Mouse (Mus musculus): ENCODE measurements at regions not wholly inside any gene's neighbourhood (a gene's known extent, or its start where the extent isn't known, plus 50 kb on each side); places are given as distances from the start of the nearest gene placed in this dataset.

DNA sequence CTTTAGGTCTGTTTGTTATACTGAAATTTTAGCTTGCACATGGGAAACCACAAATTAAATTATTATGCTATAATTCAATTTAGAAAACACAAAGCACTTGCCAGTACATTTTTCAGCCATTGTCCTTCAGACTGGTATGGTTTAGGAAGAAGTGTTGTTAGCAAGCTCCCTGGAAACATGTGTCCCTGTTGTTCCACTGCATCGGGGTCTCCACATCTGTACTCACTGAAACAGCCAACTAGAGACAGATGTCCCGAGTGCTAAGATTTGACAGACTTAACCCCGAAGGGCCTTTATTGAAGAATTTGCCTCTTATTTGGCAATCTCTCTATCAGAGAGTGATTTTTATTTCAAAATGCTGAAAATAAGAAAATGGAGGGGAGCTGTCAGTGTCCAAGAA is 362.6 kb downstream of the Rfpl4b start:
- no peak for DNase-seq

DNA sequence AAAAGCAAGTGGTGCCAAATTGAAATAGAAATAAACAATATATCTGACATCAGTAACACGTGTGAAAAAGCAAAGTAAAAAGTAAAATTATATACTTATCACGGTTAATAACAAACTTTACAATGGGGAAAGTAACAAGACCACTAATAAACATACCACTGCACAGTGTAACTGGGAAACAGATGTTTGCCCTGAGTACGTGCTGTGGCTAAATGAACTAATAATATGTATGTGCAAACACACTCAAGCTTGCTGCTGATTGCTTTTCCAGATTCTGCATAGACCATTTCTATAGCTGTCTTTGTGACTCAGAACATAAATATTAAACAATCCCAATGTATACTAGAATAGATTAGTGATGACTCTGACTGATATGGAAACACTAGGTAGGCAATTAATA is 363.2 kb downstream of the Rfpl4b start:
- no peak for DNase-seq

DNA sequence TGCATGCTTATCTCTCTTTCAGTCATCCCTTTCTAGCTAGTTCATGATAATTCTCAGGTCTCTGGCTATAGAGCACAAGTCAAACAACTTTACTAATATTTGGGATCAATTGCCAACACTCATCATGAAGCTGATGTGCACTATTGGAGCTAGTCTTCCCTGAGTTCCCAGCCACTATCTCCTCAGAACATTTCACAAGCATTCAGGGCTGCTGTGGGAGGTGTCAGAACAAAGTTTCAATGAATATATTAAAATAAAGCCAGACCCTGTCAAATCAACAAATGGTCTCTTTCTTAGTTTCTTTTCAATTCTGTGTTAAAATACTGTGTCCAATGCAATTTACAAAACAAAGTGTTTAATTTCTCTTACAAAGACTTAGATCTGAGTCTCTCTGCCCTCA is 364.8 kb downstream of the Rfpl4b start:
- no peak for DNase-seq

DNA sequence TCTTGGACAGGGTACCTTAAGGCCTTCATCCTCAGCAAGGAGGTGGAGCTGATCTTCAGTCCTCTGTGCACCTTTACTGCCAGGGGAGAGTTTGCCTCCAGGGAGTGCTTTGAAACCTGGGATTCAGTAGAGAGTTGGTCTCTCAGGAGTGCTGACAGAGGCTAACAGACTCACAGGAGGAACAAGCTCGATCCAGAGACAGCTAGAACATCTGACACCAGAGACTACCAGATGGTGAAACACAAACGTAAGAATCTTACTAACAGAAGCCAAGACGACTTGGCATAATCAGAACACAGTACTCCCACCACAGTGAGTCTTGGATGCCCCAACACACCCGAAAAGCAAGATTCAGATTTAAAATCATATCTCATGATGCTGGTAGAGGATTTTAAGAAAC is 372.3 kb downstream of the Rfpl4b start:
- no peak for DNase-seq

DNA sequence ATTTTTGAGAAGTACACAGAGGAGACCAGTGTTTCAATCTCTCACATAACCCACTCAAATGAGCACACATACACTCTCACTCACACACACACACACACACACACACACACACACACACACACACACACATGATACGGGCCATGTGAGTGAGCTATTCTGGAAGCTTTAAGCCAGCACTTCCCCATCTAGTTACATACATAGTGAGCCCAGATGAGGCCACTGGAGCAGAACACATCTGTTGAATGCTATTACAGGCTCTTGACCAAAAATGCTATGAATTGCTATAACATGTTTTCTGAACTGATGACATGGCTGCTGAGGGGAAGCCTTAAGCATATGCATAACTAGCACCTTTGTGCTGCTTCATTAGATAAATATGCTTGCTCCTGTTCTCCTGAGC is 373.9 kb downstream of the Rfpl4b start:
- DNase-seq = no peak

DNA sequence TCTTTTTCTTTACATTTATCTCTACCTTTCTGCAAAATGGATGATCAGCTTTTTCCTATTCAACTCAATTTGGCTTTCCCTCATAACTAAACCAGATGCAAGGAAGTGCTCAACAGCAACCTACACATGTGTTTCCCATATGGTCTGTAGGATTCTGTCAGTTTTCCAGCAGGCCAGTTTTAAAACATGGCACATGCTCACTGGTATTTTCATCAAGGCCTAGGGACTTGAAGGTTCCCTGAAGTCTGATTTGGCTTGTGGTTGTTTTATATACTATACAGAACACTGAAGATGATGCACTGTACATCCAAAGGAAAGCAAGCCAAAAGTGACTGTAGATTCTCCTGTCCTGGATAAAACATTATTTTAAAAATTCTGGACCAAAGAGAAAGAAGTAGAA is 374.3 kb downstream of the Rfpl4b start:
- no peak for DNase-seq

DNA sequence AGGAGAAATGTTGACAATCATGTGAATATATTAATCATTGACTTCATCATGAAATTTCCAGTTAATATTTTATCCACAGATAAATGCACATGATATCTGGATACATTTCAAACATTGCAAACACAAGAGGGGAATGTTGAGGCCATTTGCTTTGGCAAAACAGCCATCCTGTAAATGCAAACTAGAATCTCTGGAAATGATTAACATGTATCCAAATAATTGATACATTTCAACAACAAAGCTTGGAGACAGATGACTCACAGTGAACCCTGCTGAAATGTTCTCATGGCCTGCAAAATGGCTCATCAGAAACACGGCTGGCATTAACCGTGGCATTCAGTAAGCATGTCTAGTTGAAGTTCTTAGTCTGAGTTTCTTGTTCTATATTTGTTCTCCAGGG is 382.3 kb downstream of the Rfpl4b start:
- DNase-seq = no peak

DNA sequence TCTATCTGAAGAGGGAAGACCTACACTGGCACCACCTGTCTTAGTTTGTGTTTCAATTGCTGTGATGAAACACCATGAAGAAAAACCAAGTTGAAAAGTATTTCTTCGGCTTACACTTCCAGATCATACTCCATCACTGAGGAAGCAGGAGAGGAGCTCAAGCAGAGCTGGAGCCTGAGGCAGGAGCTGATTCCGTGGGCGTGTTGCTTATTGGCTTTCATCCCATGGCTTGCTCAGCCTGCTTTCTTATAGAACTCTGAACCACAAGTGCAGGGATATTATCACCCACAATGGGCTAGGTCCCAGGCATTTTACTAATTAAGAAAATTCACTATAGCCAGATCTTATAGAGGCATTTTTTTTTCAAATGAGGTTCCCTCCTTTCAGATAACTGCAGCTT is 384.7 kb downstream of the Rfpl4b start:
- no peak for DNase-seq

DNA sequence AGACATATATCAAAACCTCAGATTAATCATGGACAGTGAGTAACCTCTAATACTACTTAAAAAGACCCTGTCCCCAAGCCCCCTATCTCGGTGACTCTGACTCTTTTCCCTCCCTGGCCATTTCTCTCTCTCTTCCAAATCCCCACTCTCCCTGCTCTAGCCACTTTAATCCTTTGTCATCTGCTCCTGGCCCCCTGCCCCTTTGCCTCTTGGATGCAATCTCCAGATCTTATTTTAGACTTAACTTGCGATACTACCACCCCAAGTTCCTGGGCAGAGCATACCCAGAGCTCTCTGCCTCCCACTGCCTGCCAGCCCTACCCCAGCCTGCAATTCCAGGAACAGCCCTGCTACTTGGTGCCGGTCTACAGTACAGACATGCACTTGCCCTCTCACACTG is 400.0 kb downstream of the Rfpl4b start:
- DNase-seq = no peak

DNA sequence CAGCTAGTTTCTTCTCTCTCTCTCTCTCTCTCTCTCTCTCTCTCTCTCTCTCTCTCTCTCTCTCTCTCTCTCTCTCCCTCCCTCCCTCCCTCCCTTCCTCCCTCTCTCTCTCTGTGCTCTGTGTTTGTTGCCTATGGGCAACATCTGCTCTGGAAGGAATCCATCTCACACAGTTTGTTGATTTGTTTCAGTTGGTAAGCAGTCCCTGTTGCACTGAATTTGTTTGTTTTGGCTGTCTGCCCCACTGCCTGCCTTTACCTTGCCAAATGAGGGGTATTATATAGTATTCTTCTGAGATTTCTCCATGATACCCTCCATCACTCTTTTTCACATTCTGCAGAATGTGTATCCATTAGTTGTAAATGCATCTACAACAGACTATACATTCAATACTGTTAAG is 401.8 kb downstream of the Rfpl4b start:
- no peak for DNase-seq

DNA sequence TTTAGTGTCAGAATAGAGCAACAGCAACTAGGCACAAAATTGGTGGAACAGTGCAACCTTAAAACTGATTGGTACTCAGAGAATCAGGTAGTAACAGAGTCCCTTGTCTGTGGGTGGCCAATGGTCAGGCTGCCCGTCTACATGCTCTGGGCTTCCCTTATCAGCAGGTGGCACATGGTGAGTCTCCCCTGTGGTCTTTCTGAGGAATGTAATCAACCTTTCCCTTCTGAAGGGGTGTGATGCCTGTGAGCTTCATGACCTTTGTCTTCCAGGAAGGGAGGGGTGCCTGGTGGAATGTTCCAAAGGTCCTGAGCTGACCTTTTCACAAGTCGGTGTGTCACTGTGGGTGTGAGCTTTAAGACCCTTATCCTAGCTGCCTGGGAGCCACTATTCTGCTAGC is 438.4 kb downstream of the Rfpl4b start:
- DNase-seq = no peak

DNA sequence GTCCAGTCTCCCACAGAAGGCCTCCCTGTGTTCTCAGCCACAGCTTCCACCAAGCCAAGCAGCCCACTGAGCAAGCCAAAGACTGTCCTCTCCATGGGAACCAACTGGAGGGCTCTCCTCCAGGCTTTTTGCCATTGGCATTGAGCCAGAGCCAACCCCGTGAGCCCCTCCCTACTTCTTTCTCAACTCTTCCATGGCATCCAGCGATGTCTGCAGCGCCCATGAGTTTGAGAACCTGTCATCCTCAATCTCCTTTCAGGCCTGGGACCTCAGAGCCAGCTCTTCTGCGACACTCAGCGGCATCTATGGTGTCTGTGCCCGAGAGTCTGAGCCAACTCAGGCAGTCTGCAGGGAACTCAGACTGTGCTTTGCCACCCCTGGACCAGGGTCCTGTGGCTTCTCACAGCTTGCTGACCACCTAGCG is 439.7 kb downstream of the Rfpl4b start:
- DNase-seq = no peak

DNA sequence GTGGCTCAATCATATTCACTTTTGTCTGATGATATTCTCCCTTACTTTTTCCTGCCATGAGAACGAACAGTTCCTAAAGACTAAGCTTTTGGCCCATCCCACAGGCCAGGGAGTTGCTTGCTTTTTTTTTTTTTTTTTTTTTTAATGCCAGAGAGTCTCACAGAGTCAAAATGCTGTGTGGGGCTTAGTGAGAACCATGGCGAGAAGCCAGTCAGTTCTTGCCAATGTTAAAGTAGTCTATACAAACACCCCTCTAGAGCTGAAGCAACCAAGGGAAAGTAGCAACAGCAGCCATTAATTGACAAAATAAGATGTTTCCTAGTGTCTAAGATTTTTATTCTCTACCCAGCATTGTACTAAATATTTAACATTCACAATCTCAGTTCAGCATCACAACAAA is 441.2 kb downstream of the Rfpl4b start:
- no peak for DNase-seq

DNA sequence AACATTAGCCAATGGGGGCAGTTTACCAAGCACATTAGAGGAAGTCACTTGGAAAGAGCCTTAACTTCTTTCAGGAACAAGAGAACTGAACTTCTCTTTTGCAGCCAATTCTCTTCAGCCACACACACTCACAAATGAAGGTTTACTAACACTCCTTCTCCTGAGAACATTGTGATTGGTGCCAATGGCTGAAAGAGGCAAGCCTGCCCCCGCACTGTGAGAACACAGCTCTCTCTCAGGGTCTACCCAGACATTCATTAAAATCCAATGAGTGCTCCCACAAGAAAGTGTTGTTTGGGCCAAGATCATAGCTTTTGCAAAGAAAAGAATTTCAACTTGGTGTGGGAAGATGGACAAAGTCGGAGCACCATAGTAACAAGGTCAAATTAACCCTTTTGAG is 454.8 kb downstream of the Rfpl4b start:
- no peak for DNase-seq

DNA sequence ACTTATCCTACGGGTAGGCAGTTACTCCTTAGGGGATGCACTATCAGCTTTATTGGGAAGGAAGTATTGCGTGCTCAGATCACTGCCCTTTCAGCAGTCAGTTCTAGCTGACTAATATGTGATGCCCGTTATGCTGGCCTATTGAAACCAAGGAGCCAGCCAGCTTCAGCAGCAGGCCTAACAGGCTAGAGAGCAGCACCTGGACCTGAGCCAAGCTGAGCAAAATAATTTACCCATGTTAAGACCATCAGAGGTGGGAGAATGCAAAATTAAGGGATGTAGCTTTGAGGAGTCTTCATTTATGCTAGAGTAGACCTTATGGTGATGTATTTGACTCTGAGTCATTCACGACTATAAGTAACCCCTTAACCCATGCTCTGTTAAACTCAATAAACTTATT is 456.7 kb downstream of the Rfpl4b start:
- no peak for DNase-seq

DNA sequence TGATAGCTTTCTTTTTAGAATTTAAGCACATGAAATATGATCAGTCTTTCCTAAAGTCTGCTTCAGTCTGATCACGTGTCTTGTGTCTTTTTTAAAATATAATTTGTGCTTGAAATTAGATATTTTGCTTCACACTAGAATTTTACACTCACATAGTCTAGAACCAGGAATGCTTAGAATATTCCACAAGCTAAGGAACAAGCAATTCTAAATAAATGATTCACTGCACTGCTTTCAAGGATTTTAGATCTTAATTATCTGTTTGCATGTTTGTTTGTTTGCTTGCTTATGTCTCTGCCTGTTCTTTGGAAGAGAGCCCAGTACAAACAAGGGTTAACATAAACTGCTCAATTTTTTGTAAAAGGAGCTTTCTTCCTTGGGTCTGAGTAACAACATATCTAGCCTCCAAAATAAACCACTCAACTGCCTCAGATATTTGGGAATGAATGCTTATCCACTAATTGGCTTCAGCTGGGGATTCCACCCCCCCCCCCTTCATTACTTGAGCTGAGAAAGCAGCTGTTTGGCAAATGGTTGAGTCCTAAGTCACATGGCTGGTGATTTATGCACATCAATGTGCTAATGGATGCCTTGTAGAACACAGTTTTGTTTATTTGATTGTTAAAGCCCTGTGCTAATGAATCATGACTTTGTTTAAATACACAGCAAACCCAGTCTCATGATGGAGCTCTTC is 463.9 kb downstream of the Rfpl4b start:
- DNase-seq = no peak

DNA sequence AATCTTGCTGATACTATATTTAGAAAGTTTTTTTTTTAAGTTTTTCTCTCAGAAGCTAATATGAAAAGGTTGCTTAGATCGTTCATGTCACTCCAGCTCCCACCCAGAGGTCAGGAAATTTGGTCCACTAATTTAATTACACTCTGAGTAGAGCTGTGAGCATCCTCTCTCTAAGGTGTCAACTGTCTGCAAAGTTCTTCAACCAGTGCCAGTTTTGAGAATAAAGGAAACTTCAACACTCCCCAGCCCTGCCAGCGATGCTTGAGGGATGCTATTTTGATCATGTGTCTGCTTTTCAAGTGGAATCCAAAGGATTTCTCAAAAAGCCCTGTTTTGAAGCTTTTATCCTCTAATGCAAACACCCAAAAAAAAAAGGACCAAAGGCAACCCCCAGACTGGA is 467.6 kb downstream of the Rfpl4b start:
- DNase-seq = no peak

DNA sequence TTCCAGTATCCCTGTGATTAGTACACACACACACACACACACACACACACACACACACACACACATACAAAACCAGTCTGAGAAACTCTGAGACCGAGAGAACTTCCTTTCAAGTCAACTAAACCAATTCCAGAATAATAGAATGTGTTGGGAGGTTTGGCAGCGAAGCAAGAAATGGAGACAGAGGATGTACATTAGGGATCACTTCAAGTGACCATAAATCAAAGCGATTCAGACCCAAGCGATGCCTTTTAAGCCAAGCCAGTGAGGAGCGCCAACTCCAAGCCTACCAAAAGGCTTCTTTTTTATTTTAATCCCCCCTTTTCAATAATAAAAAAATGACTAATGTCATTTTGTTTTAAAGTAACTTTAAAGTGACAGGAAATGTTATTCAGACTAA is 468.1 kb downstream of the Rfpl4b start:
- no peak for DNase-seq

DNA sequence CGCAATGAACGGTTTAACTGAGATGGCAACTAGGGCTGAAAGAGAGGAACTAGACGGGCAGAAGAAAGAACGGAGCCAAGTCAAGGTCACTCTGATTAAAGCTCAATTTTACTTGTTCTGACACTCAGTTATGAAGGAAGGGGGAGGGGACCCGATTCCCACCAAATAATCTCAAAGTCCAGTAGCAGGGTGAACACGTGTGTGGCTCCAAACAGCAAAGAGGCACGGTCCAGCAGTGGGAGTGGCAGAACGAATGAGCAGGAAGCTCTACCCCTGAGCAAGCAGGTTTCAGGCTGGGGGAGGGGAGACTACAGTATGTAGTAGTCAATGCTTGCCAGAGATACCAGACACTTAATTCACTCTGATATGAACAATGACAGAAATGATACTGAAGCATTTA is 474.6 kb downstream of the Rfpl4b start:
- peak; percentile 2 for DNase-seq

DNA sequence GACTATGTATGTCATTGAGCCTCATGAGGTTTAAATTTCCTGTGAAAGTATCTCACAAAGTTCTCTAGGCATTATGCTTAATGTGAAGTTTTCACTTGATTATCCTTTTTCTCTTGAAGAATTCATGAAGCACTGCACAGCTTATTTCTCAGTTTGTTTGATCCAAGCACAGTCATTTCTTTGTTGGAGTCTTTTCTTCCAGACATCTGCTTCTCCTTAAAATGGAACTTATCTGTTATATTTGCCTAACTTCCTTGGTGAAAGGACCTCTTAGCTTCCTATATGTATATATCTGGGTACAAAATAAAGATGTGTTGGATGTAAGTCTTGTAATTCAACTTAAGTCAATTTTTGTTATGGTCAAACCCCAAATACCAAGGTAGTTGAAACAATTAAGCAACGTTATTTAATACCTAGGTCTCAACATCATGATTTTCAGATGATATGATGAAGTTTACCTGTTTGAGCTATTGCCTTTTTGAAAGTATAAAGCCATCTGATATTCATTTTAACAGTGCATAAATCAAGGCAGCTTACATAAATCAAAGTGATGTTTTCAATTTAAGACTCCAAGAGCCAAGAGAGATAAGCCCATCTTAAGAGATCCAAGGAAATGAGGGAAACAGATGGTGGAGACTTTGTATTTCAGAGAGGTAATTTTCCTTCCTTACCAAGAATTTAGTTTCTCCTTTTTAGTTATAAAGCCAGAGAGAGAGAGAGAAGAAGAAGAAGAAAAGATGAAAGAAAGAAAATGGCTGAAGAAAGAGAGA is 481.0 kb downstream of the Rfpl4b start:
- no peak for DNase-seq

DNA sequence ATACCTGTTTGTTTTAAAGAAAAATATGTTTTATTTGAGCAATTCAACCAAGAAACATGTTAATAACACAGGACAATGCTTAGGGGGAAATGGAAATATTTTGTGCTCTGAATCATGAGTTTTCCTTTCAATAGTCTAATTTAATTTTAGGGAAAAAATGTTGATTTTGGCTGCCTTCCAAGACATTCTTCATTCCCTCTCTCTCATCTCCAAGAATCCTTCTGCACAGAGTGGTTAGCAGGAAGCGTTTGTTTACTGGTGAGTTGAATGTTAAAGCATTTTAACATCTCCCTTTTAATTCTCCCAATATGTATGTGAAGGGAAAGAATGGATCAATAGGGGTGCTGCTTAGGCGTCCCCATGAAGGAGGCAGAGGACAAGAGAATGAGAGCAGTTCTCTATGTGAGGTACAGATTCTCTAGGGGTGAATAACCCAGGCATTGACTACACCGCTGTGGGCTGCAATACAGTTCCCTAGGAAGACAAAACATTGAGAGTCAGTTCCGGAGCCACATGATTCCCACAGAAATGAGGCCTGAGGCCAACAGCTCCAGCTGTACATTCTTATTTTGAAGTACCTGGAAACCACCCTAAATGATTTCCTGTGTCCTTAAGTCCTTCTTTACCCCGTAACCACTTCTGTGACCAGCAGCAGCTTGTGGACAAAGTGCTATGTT is 512.7 kb downstream of the Rfpl4b start:
- DNase-seq = no peak

DNA sequence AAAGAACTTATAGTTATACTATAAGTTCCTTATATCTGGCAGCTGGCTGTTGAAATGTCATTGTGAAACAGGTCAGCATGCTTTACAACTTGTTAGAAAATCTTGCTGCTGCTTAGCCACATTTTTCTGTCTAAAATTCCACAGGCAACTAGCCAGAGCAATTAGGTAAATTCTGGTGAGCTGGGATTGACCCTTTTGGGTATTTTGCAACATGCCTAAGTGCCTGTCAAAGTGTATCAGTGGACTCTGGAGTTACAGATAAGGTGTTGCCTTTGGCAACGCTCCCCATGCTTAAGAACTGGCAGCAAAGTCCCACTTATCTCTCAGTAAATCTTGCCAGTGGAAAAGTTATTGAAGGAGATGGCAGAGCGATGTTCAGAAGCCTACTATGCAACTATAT is 525.9 kb downstream of the Rfpl4b start:
- DNase-seq = peak; percentile 19

DNA sequence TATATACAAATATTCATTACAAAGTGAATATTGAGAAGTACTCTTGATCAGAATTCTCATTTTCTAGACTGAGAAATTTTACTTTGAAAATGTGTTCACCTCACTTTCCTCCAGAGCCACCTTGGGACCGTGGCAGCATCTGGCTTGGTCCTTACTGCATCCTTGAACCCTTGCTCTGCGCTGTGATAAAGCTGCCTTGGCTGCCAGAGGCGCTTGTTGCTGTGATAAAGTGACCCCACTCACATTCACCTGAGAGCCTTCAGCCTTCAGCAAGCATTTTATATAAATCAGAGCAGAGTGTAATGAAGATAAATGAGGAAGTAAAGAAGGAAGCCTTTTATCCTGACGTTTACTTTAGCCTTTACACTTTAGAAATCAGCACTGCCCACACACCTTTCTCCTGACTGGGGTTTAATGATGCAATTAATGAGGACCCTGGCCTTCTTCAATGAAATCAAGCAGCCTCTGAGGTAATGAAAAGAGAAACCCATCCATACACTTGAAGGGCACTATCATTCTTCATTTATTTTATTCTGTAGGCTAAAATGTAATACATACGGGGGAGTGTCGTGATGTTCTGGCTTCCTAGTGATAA is 532.8 kb downstream of the Rfpl4b start:
- no peak for DNase-seq

Measured in adrenal gland, postnatal 10 days (tissue).